Mouse (Mus musculus): ENCODE measurements around the gene Rnf114. TPM values are rescaled to one million over a fixed set of nuclear protein-coding genes. Genes with fewer than 3 reads are reported as not detected.

Rnf114 gene
- polyA plus RNA-seq, 1 experiment, result 97.0 TPM

GRCm38 (mm10) chr2:167485501-167486377 lies 6.7 kb upstream of the Rnf114 start:
- Histone ChIP-seq H3K9me3 (replicated peaks; ENCODE audit: control insufficient read depth, insufficient read depth, low read length, poor library complexity, severe bottlenecking) (no peaks in the 10 kb centered on the region), H3K4me3 (ENCODE audit: low read depth, low read length) (no peak overlapping the region), H3K9ac (ENCODE audit: low read depth, poor library complexity, severe bottlenecking) (no peak overlapping the region), H3K36me3 (ENCODE audit: control insufficient read depth, insufficient read depth, low read length, poor library complexity, severe bottlenecking) (peaks cover 6% of the 10 kb centered on the region; the same call in 1 of the 2 replicates), H3K27ac (ENCODE audit: insufficient read depth, low read length) (no peak overlapping the region), H3K27me3 (ENCODE audit: control insufficient read depth, insufficient read depth, low read length, poor library complexity, severe bottlenecking) (no peaks in the 10 kb centered on the region), H3K4me1 (ENCODE audit: control insufficient read depth, insufficient read depth, low read length) (no peaks in the 10 kb centered on the region)
- TF ChIP-seq POLR2A (IDR thresholded peaks at IDR 0.05; ENCODE audit: insufficient read depth, low read length) (no peak), EP300 (IDR thresholded peaks at IDR 0.05; ENCODE audit: insufficient read depth, low read depth, low read length) (no peak), CTCF (IDR thresholded peaks at IDR 0.05; ENCODE audit: low read depth, low read length) (no peak)

GRCm38 (mm10) chr2:167486573-167486972 lies 5.9 kb upstream of the Rnf114 start:
- Histone ChIP-seq H3K9ac (ENCODE audit: low read depth, poor library complexity, severe bottlenecking) (no peak overlapping the region), H3K27me3 (ENCODE audit: control insufficient read depth, insufficient read depth, low read length, poor library complexity, severe bottlenecking) (no peaks in the 10 kb centered on the region), H3K4me3 (ENCODE audit: low read depth, low read length) (no peak overlapping the region), H3K4me1 (ENCODE audit: control insufficient read depth, insufficient read depth, low read length) (no peaks in the 10 kb centered on the region), H3K36me3 (ENCODE audit: control insufficient read depth, insufficient read depth, low read length, poor library complexity, severe bottlenecking) (peaks cover 6% of the 10 kb centered on the region; the same call in 1 of the 2 replicates), H3K9me3 (replicated peaks; ENCODE audit: control insufficient read depth, insufficient read depth, low read length, poor library complexity, severe bottlenecking) (no peaks in the 10 kb centered on the region), H3K27ac (ENCODE audit: insufficient read depth, low read length) (no peak overlapping the region)
- TF ChIP-seq EP300 (IDR thresholded peaks at IDR 0.05; ENCODE audit: insufficient read depth, low read depth, low read length), result no peak
- no peak for TF ChIP-seq CTCF (IDR thresholded peaks at IDR 0.05; ENCODE audit: low read depth, low read length)
- no peak for TF ChIP-seq POLR2A (IDR thresholded peaks at IDR 0.05; ENCODE audit: insufficient read depth, low read length)

- Histone ChIP-seq H3K36me3 (ENCODE audit: control insufficient read depth, insufficient read depth, low read length, poor library complexity, severe bottlenecking) (peaks cover 6% of the 10 kb centered on the region; the same call in 1 of the 2 replicates), H3K27ac (ENCODE audit: insufficient read depth, low read length) (no peak overlapping the region), H3K9me3 (replicated peaks; ENCODE audit: control insufficient read depth, insufficient read depth, low read length, poor library complexity, severe bottlenecking) (no peaks in the 10 kb centered on the region), H3K27me3 (ENCODE audit: control insufficient read depth, insufficient read depth, low read length, poor library complexity, severe bottlenecking) (no peaks in the 10 kb centered on the region), H3K4me3 (ENCODE audit: low read depth, low read length) (no peak overlapping the region), H3K9ac (ENCODE audit: low read depth, poor library complexity, severe bottlenecking) (no peak overlapping the region), H3K4me1 (ENCODE audit: control insufficient read depth, insufficient read depth, low read length) (no peaks in the 10 kb centered on the region)
- TF ChIP-seq EP300 (IDR thresholded peaks at IDR 0.05; ENCODE audit: insufficient read depth, low read depth, low read length) (no peak), CTCF (IDR thresholded peaks at IDR 0.05; ENCODE audit: low read depth, low read length) (no peak), POLR2A (IDR thresholded peaks at IDR 0.05; ENCODE audit: insufficient read depth, low read length) (no peak)
Measured at GRCm38 (mm10) chr2:167487551-167487950, 4.9 kb upstream of the Rnf114 start.

GRCm38 (mm10) chr2:167487994-167488393 lies 4.5 kb upstream of the Rnf114 start:
- Histone ChIP-seq H3K9ac (ENCODE audit: low read depth, poor library complexity, severe bottlenecking) (no peak overlapping the region), H3K9me3 (replicated peaks; ENCODE audit: control insufficient read depth, insufficient read depth, low read length, poor library complexity, severe bottlenecking) (no peaks in the 10 kb centered on the region), H3K36me3 (ENCODE audit: control insufficient read depth, insufficient read depth, low read length, poor library complexity, severe bottlenecking) (peaks cover 6% of the 10 kb centered on the region; the same call in 1 of the 2 replicates), H3K27ac (ENCODE audit: insufficient read depth, low read length) (no peak overlapping the region), H3K4me3 (ENCODE audit: low read depth, low read length) (no peak overlapping the region), H3K27me3 (ENCODE audit: control insufficient read depth, insufficient read depth, low read length, poor library complexity, severe bottlenecking) (no peaks in the 10 kb centered on the region), H3K4me1 (ENCODE audit: control insufficient read depth, insufficient read depth, low read length) (no peaks in the 10 kb centered on the region)
- TF ChIP-seq POLR2A (IDR thresholded peaks at IDR 0.05; ENCODE audit: insufficient read depth, low read length) (no peak), CTCF (IDR thresholded peaks at IDR 0.05; ENCODE audit: low read depth, low read length) (no peak), EP300 (IDR thresholded peaks at IDR 0.05; ENCODE audit: insufficient read depth, low read depth, low read length) (no peak)

- no peaks in the 10 kb centered on the region for H3K27me3 ChIP-seq (ENCODE audit: control insufficient read depth, insufficient read depth, low read length, poor library complexity, severe bottlenecking)
- H3K4me3 ChIP-seq (ENCODE audit: low read depth, low read length), result peak overlapping the region; percentile 60; the same call in 1 of the 2 replicates
- peak overlapping the region; percentile 72; the same call in 1 of the 2 replicates for H3K9ac ChIP-seq (ENCODE audit: low read depth, poor library complexity, severe bottlenecking)
- no peaks in the 10 kb centered on the region for H3K9me3 ChIP-seq (replicated peaks; ENCODE audit: control insufficient read depth, insufficient read depth, low read length, poor library complexity, severe bottlenecking)
- no peak for TF ChIP-seq POLR2A (IDR thresholded peaks at IDR 0.05; ENCODE audit: insufficient read depth, low read length)
- no peak for TF ChIP-seq CTCF (IDR thresholded peaks at IDR 0.05; ENCODE audit: low read depth, low read length)
- no peak for TF ChIP-seq EP300 (IDR thresholded peaks at IDR 0.05; ENCODE audit: insufficient read depth, low read depth, low read length)
- H3K4me1 ChIP-seq (ENCODE audit: control insufficient read depth, insufficient read depth, low read length), result no peaks in the 10 kb centered on the region
- no peaks in the 10 kb centered on the region for H3K36me3 ChIP-seq (ENCODE audit: control insufficient read depth, insufficient read depth, low read length, poor library complexity, severe bottlenecking)
- no peak overlapping the region for H3K27ac ChIP-seq (ENCODE audit: insufficient read depth, low read length)
Measured at GRCm38 (mm10) chr2:167490813-167491525, 1.5 kb upstream of the Rnf114 start.
